Mouse (Mus musculus) thymus, adult 2 months (tissue): ENCODE measurements around the gene Ypel1.

ENCODE experiments used
- CTCF ChIP-seq: fragments of 200-500 bp; IDR thresholded peaks from 2 replicates; pipeline ENCODE4 v1.5.1; 2012; ENCODE audit warnings: mild to moderate bottlenecking, control low read depth, low read length, moderate library complexity, borderline replicate concordance; ENCODE audit not compliant: control insufficient read depth, poor library complexity, insufficient read depth; ENCODE audit errors: extremely low read depth
- POLR2A ChIP-seq: fragments of 200-500 bp; IDR thresholded peaks from 2 replicates; pipeline ENCODE4 v1.6.1; 2012; ENCODE audit warnings: mild to moderate bottlenecking, low read length, control low read depth, moderate library complexity; ENCODE audit not compliant: control insufficient read depth, poor library complexity, insufficient read depth; ENCODE audit errors: extremely low read depth

GRCm38 (mm10) chr16:17082121-17082792 is 12.8 kb downstream of the Ypel1 start:
- no peak for TF ChIP-seq POLR2A
- TF ChIP-seq CTCF = no peak
